Comparison of ENCODE assay signal across 10 mouse cellular contexts in genomic region chr10:116943025-116943424, GRCm38 (mm10). TPM values are rescaled to one million over a fixed set of nuclear protein-coding genes. Genes with fewer than 3 reads are reported as not detected.
DNase-seq lines count a peak whose midpoint lies in the region; ATAC-seq and TF ChIP-seq lines count a peak whose summit lies in the region.
"Had no signal": no experiment of that assay in that cellular context is flagged by ENCODE, and none has a peak within 500 bp of the region (broad histone marks: within the 10 kb centered on the region; RNA-seq: fewer than 3 reads in every experiment).

No protein-coding gene starts in this region.

- H3K27ac ChIP-seq in intestine, embryonic 14.5 days (ENCODE audit: low read depth), result no peak overlapping the region
- H3K27ac ChIP-seq in intestine, embryonic 15.5 days, result no peak overlapping the region
- H3K27ac ChIP-seq: limb, embryonic 12.5 days had no signal

- H3K4me2 ChIP-seq in intestine, embryonic 14.5 days (ENCODE audit: low read length), result no peak overlapping the region
- no peak overlapping the region for H3K4me2 ChIP-seq in intestine, embryonic 15.5 days (replicated peaks)
- H3K4me2 ChIP-seq: limb, embryonic 12.5 days had no signal

- peak; percentile 33 for TF ChIP-seq CTCF in G1E (IDR thresholded peaks at IDR 0.05; ENCODE audit: low read depth, low read length)

- peaks cover 12% of the 10 kb centered on the region for H3K36me3 ChIP-seq in intestine, embryonic 14.5 days (ENCODE audit: control insufficient read depth, insufficient read depth, low read length)
- 0 out of 2 replicates have a peak, but pooled peaks cover 6% of the 10 kb centered on the region for H3K36me3 ChIP-seq in intestine, embryonic 15.5 days
- H3K36me3 ChIP-seq in G1E (replicated peaks), result peaks cover 47% of the 10 kb centered on the region

- no peak for ATAC-seq in intestine, embryonic 14.5 days (replicated peaks; ENCODE audit: low FRiP score, low TSS enrichment, low read depth)
- ATAC-seq in intestine, embryonic 15.5 days, result no peak
- no peak for ATAC-seq in G1E (ENCODE audit: extremely low read depth, insufficient number of reproducible peaks, low FRiP score, poor library complexity, severe bottlenecking)

- no peaks in the 10 kb centered on the region for H3K27me3 ChIP-seq in intestine, embryonic 14.5 days (replicated peaks; ENCODE audit: control insufficient read depth, insufficient read depth, low read length)
- H3K27me3 ChIP-seq in intestine, embryonic 15.5 days (replicated peaks), result no peaks in the 10 kb centered on the region
- no peaks in the 10 kb centered on the region for H3K27me3 ChIP-seq in G1E (ENCODE audit: insufficient read depth, low read length)
- H3K27me3 ChIP-seq: limb, embryonic 12.5 days had no signal

- WGBS in intestine, embryonic 14.5 days, result 91% methylated on average over 6 of the region's 6 CpGs
- WGBS in intestine, embryonic 15.5 days, result 92% methylated on average over 6 of the region's 6 CpGs

- no peak overlapping the region for H3K4me3 ChIP-seq in intestine, embryonic 14.5 days (ENCODE audit: low read depth, low read length)
- no peak overlapping the region for H3K4me3 ChIP-seq in intestine, embryonic 15.5 days (replicated peaks)
- H3K4me3 ChIP-seq in G1E (ENCODE audit: low read depth, low read length), result no peak overlapping the region
- H3K4me3 ChIP-seq: limb, embryonic 12.5 days had no signal

- H3K9ac ChIP-seq in intestine, embryonic 14.5 days (ENCODE audit: low read length), result no peak overlapping the region
- H3K9ac ChIP-seq in intestine, embryonic 15.5 days, result no peak overlapping the region
- H3K9ac ChIP-seq: limb, embryonic 12.5 days had no signal

- no peaks in the 10 kb centered on the region for H3K4me1 ChIP-seq in intestine, embryonic 14.5 days (replicated peaks; ENCODE audit: control insufficient read depth, insufficient read depth, low read length)
- 0 out of 2 replicates have a peak, but pooled peaks cover 3% of the 10 kb centered on the region for H3K4me1 ChIP-seq in intestine, embryonic 15.5 days (replicated peaks)
- peaks cover 8% of the 10 kb centered on the region for H3K4me1 ChIP-seq in G1E (ENCODE audit: insufficient read depth, low read depth, low read length)

- 0 out of 2 replicates have a peak, but pooled peaks cover 3% of the 10 kb centered on the region for H3K9me3 ChIP-seq in intestine, embryonic 14.5 days (ENCODE audit: control insufficient read depth, low read length)
- no peaks in the 10 kb centered on the region for H3K9me3 ChIP-seq in intestine, embryonic 15.5 days
- H3K9me3 ChIP-seq in G1E (replicated peaks), result peaks cover 6% of the 10 kb centered on the region

- DNase-seq in intestine, embryonic 14.5 days (ENCODE audit: low spot score), result peak; percentile 61
- peak; percentile 33 for DNase-seq in 3T3-L1 (ENCODE audit: low read depth, low spot score)
- DNase-seq in G1E (ENCODE audit: low spot score), result no peak
- DNase-seq in lung, postnatal 10 days, result peak; percentile 35
- no peak for DNase-seq in frontal cortex, postnatal 25 days (ENCODE audit: low spot score in 2 of 2)
- no peak for DNase-seq in gastrocnemius, adult 18-20 months (ENCODE audit: low spot score)
- DNase-seq in cerebellum, adult 8-10 months, result no peak

RNA-seq across cellular contexts. Expression of gene Rab3ip, which starts 7.5 kb away (rescaled TPM):
- polyA plus RNA-seq in intestine, embryonic 14.5 days (2014; fragmentation: Nextera tagmentation; extraction: Ambion mirVana), result 30.7 and 32.5 TPM in 2 replicates
- polyA plus RNA-seq in intestine, embryonic 15.5 days (2015; fragmentation: Nextera tagmentation; extraction: Ambion mirVana), result 33.1 and 34.3 TPM in 2 replicates
- 14.0 and 14.3 TPM in 2 replicates for total RNA-seq in G1E (2014; fragmentation: Nextera tagmentation)
- total RNA-seq in G1E (2017), result 14.4 and 18.8 TPM in 2 replicates
- polyA plus RNA-seq in G1E (2012), result 12.8 and 15.2 TPM in 2 replicates
- 10 to 100 TPM; 29.9 to 33.8 TPM for total RNA-seq in gastrocnemius, adult 18-20 months (2021)

RNA-seq across cellular contexts. Expression of gene Gm10271, which starts 29.4 kb away (rescaled TPM):
- not detected in 2 replicates for polyA plus RNA-seq in intestine, embryonic 14.5 days (2014; fragmentation: Nextera tagmentation; extraction: Ambion mirVana)
- polyA plus RNA-seq in intestine, embryonic 15.5 days (2015; fragmentation: Nextera tagmentation; extraction: Ambion mirVana), result not detected in 2 replicates
- total RNA-seq in G1E (2014; fragmentation: Nextera tagmentation) (not detected in 2 replicates), G1E (2017) (not detected in 2 replicates)
- polyA plus RNA-seq in G1E (2012), result not detected in 2 replicates
- not detected for total RNA-seq in gastrocnemius, adult 18-20 months (2021)
- polyA plus RNA-seq: gonadal fat pad, adult 2 months; limb, embryonic 12.5 days had no signal

RNA-seq across cellular contexts. Expression of gene Best3, which starts 43.1 kb away (rescaled TPM):
- 0.07 TPM in 1 of 2 replicates, not detected in the other for polyA plus RNA-seq in intestine, embryonic 14.5 days (2014; fragmentation: Nextera tagmentation; extraction: Ambion mirVana)
- polyA plus RNA-seq in intestine, embryonic 15.5 days (2015; fragmentation: Nextera tagmentation; extraction: Ambion mirVana), result not detected in 2 replicates
- total RNA-seq in G1E (2014; fragmentation: Nextera tagmentation), result not detected in 2 replicates
- not detected in 2 replicates for total RNA-seq in G1E (2017)
- polyA plus RNA-seq in G1E (2012), result not detected in 2 replicates
- 10 to 100 TPM; 23.5 to 29.6 TPM for total RNA-seq in gastrocnemius, adult 18-20 months (2021)

RNA-seq across cellular contexts. Expression of gene Myrfl, which starts 46.3 kb away (rescaled TPM):
- polyA plus RNA-seq in intestine, embryonic 14.5 days (2014; fragmentation: Nextera tagmentation; extraction: Ambion mirVana), result 5.9 and 6.8 TPM in 2 replicates
- 7.9 and 8.2 TPM in 2 replicates for polyA plus RNA-seq in intestine, embryonic 15.5 days (2015; fragmentation: Nextera tagmentation; extraction: Ambion mirVana)
- total RNA-seq in G1E (2014; fragmentation: Nextera tagmentation), result not detected in 2 replicates
- 0.11 TPM in 1 of 2 replicates, not detected in the other for total RNA-seq in G1E (2017)
- not detected in 2 replicates for polyA plus RNA-seq in G1E (2012)
- under 1 TPM in 1 of 2 experiments, not detected in 1; 0.09 TPM for total RNA-seq in gastrocnemius, adult 18-20 months (2021)

Comparison
In these comparisons a context has a peak if more than half of its experiments do, and no peak if none do; other contexts are left out.
1. DNase-seq: peak in intestine, embryonic 14.5 days (single experiment), 3T3-L1 (single experiment) and lung, postnatal 10 days (single experiment); none in G1E (single experiment), frontal cortex, postnatal 25 days (0 of 2), gastrocnemius, adult 18-20 months (single experiment) and cerebellum, adult 8-10 months (single experiment).